Mouse (Mus musculus) WW6 (cell line): ENCODE measurements at regions not wholly inside any gene's neighbourhood (a gene's known extent, or its start where the extent isn't known, plus 50 kb on each side); places are given as distances from the start of the nearest gene placed in this dataset.

ENCODE experiments used
- DNase-seq: peaks from one replicate; pipeline ENCODE4 v3.0.0-alpha.2; 2013; ENCODE audit warnings: low read depth, low spot score

GRCm38 (mm10) chr12:6638761-6639281, 1263.3 kb upstream of the Klhl29 start:
- no peak for DNase-seq

GRCm38 (mm10) chr12:6637771-6638305, 1262.4 kb upstream of the Klhl29 start:
- DNase-seq, result no peak

GRCm38 (mm10) chr12:6622575-6623146, 1247.2 kb upstream of the Klhl29 start:
- no peak for DNase-seq

GRCm38 (mm10) chr12:6601111-6601510, 1225.6 kb upstream of the Klhl29 start:
- DNase-seq, result no peak

- peak; percentile 33 for DNase-seq
Measured at GRCm38 (mm10) chr12:6595484-6595883, 1220.0 kb upstream of the Klhl29 start.

GRCm38 (mm10) chr12:6590231-6590630, 1214.7 kb upstream of the Klhl29 start:
- DNase-seq, result no peak

- no peak for DNase-seq
Measured at GRCm38 (mm10) chr12:6588031-6588701, 1212.7 kb upstream of the Klhl29 start.

- DNase-seq, result no peak
Measured at GRCm38 (mm10) chr12:6580195-6580594, 1204.7 kb upstream of the Klhl29 start.

- DNase-seq, result no peak
Measured at GRCm38 (mm10) chr12:6576866-6577360, 1201.4 kb upstream of the Klhl29 start.
